Mouse (Mus musculus): ENCODE results near the gene Col9a1. TPM values are rescaled to one million over a fixed set of nuclear protein-coding genes. Genes with fewer than 3 reads are reported as not detected.

Col9a1 gene
- polyA plus RNA-seq, 1 experiment from 2014 or later = 0.64 TPM

GRCm38 (mm10) chr1:24222981-24223612 is 45.7 kb downstream of the Col9a1 start:
- no peak for ATAC-seq (ENCODE audit: insufficient read depth)
- H3K4me1 ChIP-seq (replicated peaks) = no peaks in the 10 kb centered on the region
- H3K9me3 ChIP-seq (replicated peaks) = no peaks in the 10 kb centered on the region
- 70% methylated on average over 8 of the region's 8 CpGs for WGBS (ENCODE audit: insufficient replicate concordance)
- no peak overlapping the region for H3K4me2 ChIP-seq
- H3K9ac ChIP-seq = no peak overlapping the region
- no peaks in the 10 kb centered on the region for H3K36me3 ChIP-seq (replicated peaks)
- H3K27me3 ChIP-seq = no peaks in the 10 kb centered on the region
- no peak overlapping the region for H3K27ac ChIP-seq (replicated peaks)
- no peak overlapping the region for H3K4me3 ChIP-seq (replicated peaks)

GRCm38 (mm10) chr1:24225825-24226526 is 48.6 kb downstream of the Col9a1 start:
- Histone ChIP-seq H3K36me3 (replicated peaks) (no peaks in the 10 kb centered on the region), H3K4me2 (no peak overlapping the region), H3K4me1 (replicated peaks) (no peaks in the 10 kb centered on the region), H3K9ac (no peak overlapping the region), H3K27ac (replicated peaks) (no peak overlapping the region), H3K4me3 (replicated peaks) (no peak overlapping the region), H3K9me3 (replicated peaks) (no peaks in the 10 kb centered on the region), H3K27me3 (no peaks in the 10 kb centered on the region)
- 56% methylated on average over 4 of the region's 4 CpGs for WGBS (ENCODE audit: insufficient replicate concordance)
- ATAC-seq (ENCODE audit: insufficient read depth) = no peak

DNA sequence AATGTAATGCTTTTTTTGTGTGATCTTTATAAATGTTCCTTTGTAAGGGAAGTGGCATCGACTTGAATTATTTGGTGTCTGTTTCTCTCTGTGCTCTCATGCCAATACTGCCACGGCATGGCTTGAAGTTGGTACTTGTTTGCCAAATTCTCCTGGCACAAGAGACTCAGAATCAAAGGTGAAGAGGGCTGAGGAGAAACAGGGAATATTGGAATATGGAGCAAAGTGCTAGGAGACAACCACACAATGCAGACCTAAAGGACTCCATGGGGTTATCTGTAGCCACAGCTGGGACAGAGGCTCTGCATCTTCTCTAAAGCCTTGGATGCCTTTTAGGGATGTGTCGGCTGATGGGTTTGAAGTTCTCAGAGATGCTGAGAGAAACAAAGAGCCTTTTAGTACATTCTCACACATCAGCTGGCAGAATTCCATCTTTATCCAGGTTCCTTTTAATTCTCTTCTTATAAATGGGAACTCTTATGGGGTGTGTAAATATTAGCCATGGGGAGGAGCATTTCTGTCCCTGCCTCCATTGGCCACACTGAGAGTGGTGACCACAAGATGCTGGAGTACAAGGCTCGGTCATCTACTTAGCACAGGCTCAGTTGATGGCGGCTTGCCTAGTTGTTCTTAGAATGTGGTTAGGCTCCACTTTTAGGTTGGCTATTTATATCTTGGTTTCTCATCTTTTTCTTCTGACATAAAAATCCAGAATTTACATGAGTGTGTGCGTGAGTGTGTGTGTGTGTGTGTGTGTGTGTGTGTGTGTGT is 49.7 kb downstream of the Col9a1 start:
- ATAC-seq (ENCODE audit: insufficient read depth) = no peak
- no peak overlapping the region for H3K4me2 ChIP-seq
- WGBS (ENCODE audit: insufficient replicate concordance) = 66% methylated on average over 6 of the region's 6 CpGs

DNA sequence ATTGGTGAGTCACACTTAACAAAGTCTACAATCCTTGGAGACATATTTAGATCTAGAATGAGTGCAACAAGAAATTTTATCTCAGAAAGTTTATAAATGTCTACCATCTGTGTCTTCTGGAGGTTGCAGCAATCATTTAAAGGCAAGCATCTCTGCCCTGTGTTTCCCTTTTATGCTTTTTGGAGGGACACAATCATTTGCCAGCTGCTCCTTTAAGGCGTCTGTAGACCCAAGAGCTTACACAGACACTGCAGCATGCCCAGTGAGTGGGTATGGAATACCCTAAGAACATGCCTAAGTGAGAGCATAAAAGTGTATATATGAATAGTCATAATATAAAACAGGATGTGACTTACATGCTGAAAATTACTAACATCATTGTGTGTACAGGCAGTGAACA is 52.1 kb downstream of the Col9a1 start:
- Histone ChIP-seq H3K4me2 (no peak overlapping the region), H3K4me3 (replicated peaks) (no peak overlapping the region), H3K4me1 (replicated peaks) (no peaks in the 10 kb centered on the region), H3K36me3 (replicated peaks) (no peaks in the 10 kb centered on the region), H3K9me3 (replicated peaks) (no peaks in the 10 kb centered on the region), H3K27me3 (no peaks in the 10 kb centered on the region), H3K9ac (no peak overlapping the region), H3K27ac (replicated peaks) (no peak overlapping the region)
- ATAC-seq (ENCODE audit: insufficient read depth) = no peak
- WGBS (ENCODE audit: insufficient replicate concordance) = 46% methylated on average over 1 of the region's 1 CpGs

More for the DNA sequence above, 49.7 kb downstream of the Col9a1 start:
- H3K4me3 ChIP-seq (replicated peaks) = no peak overlapping the region
- no peaks in the 10 kb centered on the region for H3K9me3 ChIP-seq (replicated peaks)
- H3K4me1 ChIP-seq (replicated peaks) = no peaks in the 10 kb centered on the region
- H3K27ac ChIP-seq (replicated peaks) = no peak overlapping the region
- no peaks in the 10 kb centered on the region for H3K36me3 ChIP-seq (replicated peaks)
- no peak overlapping the region for H3K9ac ChIP-seq
- H3K27me3 ChIP-seq = no peaks in the 10 kb centered on the region

DNA sequence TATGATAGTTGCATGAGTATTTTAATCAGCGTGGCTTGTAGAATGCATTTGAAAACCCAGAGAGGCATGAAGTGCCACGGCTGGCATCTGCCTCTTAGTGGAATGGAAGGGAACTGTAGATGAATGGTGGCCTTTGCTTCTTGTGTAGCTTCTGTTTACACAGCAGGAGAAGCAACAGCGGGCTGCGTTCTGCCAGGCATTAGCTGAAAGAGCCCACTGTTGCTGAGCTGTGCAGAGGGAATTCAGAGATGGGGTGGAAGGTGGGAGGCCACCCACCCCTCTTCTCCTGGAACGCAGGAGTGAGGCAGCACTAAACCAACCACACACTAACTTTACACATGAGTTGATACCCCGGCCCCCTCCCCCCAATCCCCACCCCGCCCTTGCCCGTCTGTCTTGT is 53.0 kb downstream of the Col9a1 start:
- H3K9me3 ChIP-seq (replicated peaks) = no peaks in the 10 kb centered on the region
- no peaks in the 10 kb centered on the region for H3K4me1 ChIP-seq (replicated peaks)
- no peaks in the 10 kb centered on the region for H3K27me3 ChIP-seq
- no peak overlapping the region for H3K4me3 ChIP-seq (replicated peaks)
- H3K4me2 ChIP-seq = no peak overlapping the region
- no peak overlapping the region for H3K27ac ChIP-seq (replicated peaks)
- no peak for ATAC-seq (ENCODE audit: insufficient read depth)
- H3K9ac ChIP-seq = no peak overlapping the region
- H3K36me3 ChIP-seq (replicated peaks) = no peaks in the 10 kb centered on the region
- 46% methylated on average over 8 of the region's 8 CpGs for WGBS (ENCODE audit: insufficient replicate concordance)

- Histone ChIP-seq H3K36me3 (replicated peaks) (no peaks in the 10 kb centered on the region), H3K27me3 (no peaks in the 10 kb centered on the region), H3K4me1 (replicated peaks) (no peaks in the 10 kb centered on the region), H3K4me2 (no peak overlapping the region), H3K27ac (replicated peaks) (no peak overlapping the region), H3K9ac (no peak overlapping the region), H3K4me3 (replicated peaks) (no peak overlapping the region), H3K9me3 (replicated peaks) (no peaks in the 10 kb centered on the region)
- no peak for ATAC-seq (ENCODE audit: insufficient read depth)
- 53% methylated on average over 3 of the region's 3 CpGs for WGBS (ENCODE audit: insufficient replicate concordance)
Observed at GRCm38 (mm10) chr1:24231504-24232270, 54.3 kb downstream of the Col9a1 start.

DNA sequence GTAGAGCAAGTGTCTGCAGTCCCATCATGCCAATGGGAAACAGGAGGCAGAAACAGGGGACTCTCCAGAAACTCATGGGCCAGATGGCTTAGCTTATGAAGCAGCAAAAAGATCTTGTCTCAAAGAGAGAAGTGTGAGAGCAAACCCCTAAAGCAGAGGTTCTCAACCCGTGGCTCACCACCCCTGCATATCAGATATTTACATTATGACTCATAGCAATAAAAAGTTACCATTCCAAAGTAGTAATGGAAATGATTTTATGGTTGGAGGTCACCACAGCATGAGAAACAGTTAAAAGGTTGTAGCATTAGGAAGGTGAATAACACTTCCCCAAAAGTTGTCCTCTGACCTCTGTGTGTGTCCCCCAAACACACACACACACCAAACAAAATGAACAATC is 58.9 kb downstream of the Col9a1 start:
- no peaks in the 10 kb centered on the region for H3K9me3 ChIP-seq (replicated peaks)
- WGBS (ENCODE audit: insufficient replicate concordance) = 47% methylated on average over 1 of the region's 1 CpGs
- H3K4me3 ChIP-seq (replicated peaks) = no peak overlapping the region

DNA sequence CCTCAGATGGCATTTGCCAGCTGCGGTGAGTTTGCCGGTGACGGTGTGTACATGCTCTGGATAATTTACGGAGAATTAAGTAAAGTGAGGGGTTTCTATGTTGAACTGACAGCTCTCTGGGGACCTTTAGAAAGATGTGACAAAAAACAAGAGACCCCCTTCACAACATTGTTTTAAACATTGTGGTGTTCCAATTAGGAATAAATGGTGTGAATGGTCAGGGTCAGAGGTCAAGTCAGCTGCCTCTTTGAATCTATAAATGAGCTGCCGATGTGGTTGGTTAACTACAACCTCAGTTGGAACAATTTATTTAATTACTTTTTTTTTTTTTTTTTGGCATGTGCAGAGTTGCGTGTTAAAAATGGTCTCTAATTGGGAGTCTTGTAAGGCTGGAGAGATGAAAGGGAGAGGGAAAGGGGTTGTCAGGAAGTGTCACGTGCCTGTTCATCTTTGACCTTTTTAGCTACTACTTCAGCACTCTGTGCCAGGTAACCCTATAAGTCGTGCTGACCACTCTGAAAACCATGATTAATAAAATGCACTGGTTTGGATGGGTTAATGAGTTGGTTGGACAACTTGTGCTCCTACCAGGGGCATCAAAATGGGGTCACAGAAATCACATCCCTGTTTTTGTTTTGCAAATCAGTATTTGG is 62.8 kb downstream of the Col9a1 start:
- H3K27ac ChIP-seq (replicated peaks) = no peak overlapping the region
- H3K27me3 ChIP-seq = no peaks in the 10 kb centered on the region
- WGBS (ENCODE audit: insufficient replicate concordance) = 68% methylated on average over 8 of the region's 8 CpGs
- H3K4me1 ChIP-seq (replicated peaks) = no peaks in the 10 kb centered on the region
- H3K4me2 ChIP-seq = no peak overlapping the region
- no peak overlapping the region for H3K4me3 ChIP-seq (replicated peaks)
- no peaks in the 10 kb centered on the region for H3K9me3 ChIP-seq (replicated peaks)
- no peak for ATAC-seq (ENCODE audit: insufficient read depth)
- no peak overlapping the region for H3K9ac ChIP-seq
- no peaks in the 10 kb centered on the region for H3K36me3 ChIP-seq (replicated peaks)

More for the DNA sequence above, 58.9 kb downstream of the Col9a1 start:
- H3K4me2 ChIP-seq = no peak overlapping the region
- no peaks in the 10 kb centered on the region for H3K4me1 ChIP-seq (replicated peaks)
- H3K27ac ChIP-seq (replicated peaks) = no peak overlapping the region
- H3K27me3 ChIP-seq = no peaks in the 10 kb centered on the region
- no peak overlapping the region for H3K9ac ChIP-seq
- no peaks in the 10 kb centered on the region for H3K36me3 ChIP-seq (replicated peaks)
- ATAC-seq (ENCODE audit: insufficient read depth) = no peak

GRCm38 (mm10) chr1:24244931-24245330 is 67.5 kb downstream of the Col9a1 start:
- no peaks in the 10 kb centered on the region for H3K36me3 ChIP-seq (replicated peaks)
- WGBS (ENCODE audit: insufficient replicate concordance) = 74% methylated on average over 10 of the region's 10 CpGs
- no peak overlapping the region for H3K9ac ChIP-seq
- ATAC-seq (ENCODE audit: insufficient read depth) = no peak
- no peak overlapping the region for H3K4me3 ChIP-seq (replicated peaks)
- H3K4me1 ChIP-seq (replicated peaks) = no peaks in the 10 kb centered on the region
- no peaks in the 10 kb centered on the region for H3K27me3 ChIP-seq
- no peak overlapping the region for H3K4me2 ChIP-seq
- no peaks in the 10 kb centered on the region for H3K9me3 ChIP-seq (replicated peaks)
- H3K27ac ChIP-seq (replicated peaks) = no peak overlapping the region

GRCm38 (mm10) chr1:24245700-24246375 is 68.4 kb downstream of the Col9a1 start:
- 63% methylated on average over 13 of the region's 13 CpGs for WGBS (ENCODE audit: insufficient replicate concordance)
- Histone ChIP-seq H3K9me3 (replicated peaks) (no peaks in the 10 kb centered on the region), H3K9ac (no peak overlapping the region), H3K4me2 (no peak overlapping the region), H3K27me3 (no peaks in the 10 kb centered on the region), H3K4me3 (replicated peaks) (no peak overlapping the region), H3K27ac (replicated peaks) (no peak overlapping the region), H3K36me3 (replicated peaks) (no peaks in the 10 kb centered on the region), H3K4me1 (replicated peaks) (no peaks in the 10 kb centered on the region)
- no peak for ATAC-seq (ENCODE audit: insufficient read depth)

All from liver, embryonic 15.5 days (tissue).